Mouse (Mus musculus) adrenal gland, postnatal 36 days (tissue): Measurements from ENCODE around the gene Ica1. TPM values are rescaled to one million over a fixed set of nuclear protein-coding genes. Genes with fewer than 3 reads are reported as not detected.

Experiments
- DNase-seq, 2 experiments: peaks; one replicate each; pipeline ENCODE4 v3.0.0; 2021; ENCODE audit warnings: mixed read lengths in 1 of 2
- total RNA-seq, 2 experiments: library from RNA; stranded (reverse); gene quantifications; 2 replicates each; pipeline ENCODE4 v1.2.3; 2021

Gene Ica1
- total RNA-seq, 2 experiments from 2014 or later = 36.3 to 49.9 TPM

- DNase-seq = peak; percentile 35 to 57
Observed at GRCm38 (mm10) chr6:8744273-8744785, 34.0 kb downstream of the Ica1 start.

- DNase-seq = no peak
Observed at GRCm38 (mm10) chr6:8742449-8742848, 35.8 kb downstream of the Ica1 start.

GRCm38 (mm10) chr6:8741659-8742058 is 36.6 kb downstream of the Ica1 start:
- DNase-seq = no peak

- DNase-seq = no peak
Observed at GRCm38 (mm10) chr6:8740092-8740491, 38.2 kb downstream of the Ica1 start.

GRCm38 (mm10) chr6:8738396-8738795 is 39.9 kb downstream of the Ica1 start:
- no peak for DNase-seq

GRCm38 (mm10) chr6:8736493-8736820 is 41.8 kb downstream of the Ica1 start:
- no peak for DNase-seq

GRCm38 (mm10) chr6:8735657-8736492 is 42.4 kb downstream of the Ica1 start:
- peak; percentile 78 to 84 for DNase-seq

- no peak for DNase-seq
Observed at GRCm38 (mm10) chr6:8735044-8735443, 43.2 kb downstream of the Ica1 start.

GRCm38 (mm10) chr6:8732492-8732891 is 45.8 kb downstream of the Ica1 start:
- peak; percentile 39 to 41 for DNase-seq

GRCm38 (mm10) chr6:8731656-8732191 is 46.6 kb downstream of the Ica1 start:
- peak in 1 of 2 experiments; percentile 40 for DNase-seq

GRCm38 (mm10) chr6:8730433-8730832 is 47.9 kb downstream of the Ica1 start:
- no peak for DNase-seq

- DNase-seq = no peak
Observed at GRCm38 (mm10) chr6:8727806-8728205, 50.5 kb downstream of the Ica1 start.

- no peak for DNase-seq
Observed at GRCm38 (mm10) chr6:8725610-8726009, 52.7 kb downstream of the Ica1 start.

GRCm38 (mm10) chr6:8719692-8720091 is 58.6 kb downstream of the Ica1 start:
- DNase-seq = no peak

- no peak for DNase-seq
Observed at GRCm38 (mm10) chr6:8717967-8718366, 60.3 kb downstream of the Ica1 start.

- DNase-seq = no peak
Observed at GRCm38 (mm10) chr6:8716539-8716938, 61.7 kb downstream of the Ica1 start.

- DNase-seq = peak in 1 of 2 experiments; percentile 14
Observed at GRCm38 (mm10) chr6:8711246-8711645, 67.0 kb downstream of the Ica1 start.

- DNase-seq = no peak
Observed at GRCm38 (mm10) chr6:8694636-8695514, 83.4 kb downstream of the Ica1 start.

- no peak for DNase-seq
Observed at GRCm38 (mm10) chr6:8693926-8694635, 84.2 kb downstream of the Ica1 start.

- no peak for DNase-seq
Observed at GRCm38 (mm10) chr6:8693141-8693881, 85.0 kb downstream of the Ica1 start.
